Mouse (Mus musculus): ENCODE results near the gene Galnt18. TPM values are rescaled to one million over a fixed set of nuclear protein-coding genes. Genes with fewer than 3 reads are reported as not detected.

Galnt18 gene
- polyA plus RNA-seq, 1 experiment from 2014 or later = 13.4 TPM

DNA sequence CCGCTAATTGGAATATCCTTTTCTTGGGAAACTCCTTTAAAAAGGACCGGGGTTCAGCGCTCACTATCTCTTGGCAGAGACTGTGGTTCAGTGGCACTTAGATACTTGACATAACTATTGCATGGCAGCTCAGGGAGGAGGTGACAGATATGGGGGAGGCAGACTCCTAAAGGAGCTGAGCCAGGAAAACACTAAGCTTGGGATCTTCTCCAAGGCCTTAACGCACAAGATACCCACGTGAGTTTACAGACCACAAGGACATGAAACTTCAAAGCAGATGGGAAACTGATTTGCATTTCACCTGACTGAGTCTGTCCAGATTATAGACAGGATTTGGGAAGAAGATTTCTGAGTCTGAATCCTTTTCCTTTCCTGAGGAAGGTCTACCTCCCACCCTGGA lies 141.3 kb downstream of the Galnt18 start:
- no peak for DNase-seq (ENCODE audit: low spot score)

DNA sequence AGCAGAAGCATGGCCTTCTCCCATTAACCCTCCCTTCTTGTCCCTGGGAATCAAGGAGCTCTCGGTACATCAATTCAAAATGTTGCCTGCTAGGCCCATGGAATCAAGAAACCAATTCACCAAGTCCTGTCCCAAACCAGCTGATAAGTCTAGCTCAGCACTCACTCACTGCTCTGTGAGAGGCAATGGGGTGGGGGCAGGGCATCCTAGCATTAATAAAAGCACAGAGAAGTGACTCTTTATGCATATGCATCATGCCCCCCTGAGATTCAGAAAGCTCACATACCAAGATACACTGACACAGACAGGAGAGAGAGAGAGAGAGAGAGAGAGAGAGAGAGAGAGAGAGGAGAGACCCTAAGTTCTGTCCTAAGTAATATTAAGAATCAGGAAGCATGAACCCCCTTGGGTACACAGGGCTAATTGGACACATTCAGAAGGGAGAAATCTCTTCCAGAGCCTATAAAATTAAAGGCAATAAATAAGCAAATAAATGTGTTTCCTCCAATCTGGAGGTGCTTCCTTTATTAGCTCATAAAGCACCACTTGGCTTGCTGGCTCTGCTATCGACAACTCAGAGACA lies 141.8 kb downstream of the Galnt18 start:
- DNase-seq (ENCODE audit: low spot score) = no peak

DNA sequence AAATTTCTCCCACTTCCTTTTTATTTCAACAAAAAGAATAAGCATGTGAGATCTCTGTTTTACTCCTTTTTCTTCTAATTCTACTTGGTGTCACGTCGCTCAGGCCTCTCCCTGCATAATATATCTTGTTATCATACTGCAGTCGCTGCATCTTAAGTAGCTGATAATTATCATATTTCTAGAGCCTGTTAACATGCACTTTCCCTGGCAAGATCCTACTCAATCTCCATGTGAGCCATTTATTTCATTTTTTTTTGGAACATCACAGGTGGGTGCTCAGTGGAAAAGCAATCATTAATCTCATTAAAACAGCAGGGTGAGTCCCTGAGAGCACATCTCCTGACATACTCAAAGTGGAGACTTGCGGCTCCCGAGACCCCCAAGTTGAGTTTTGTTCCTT lies 143.3 kb downstream of the Galnt18 start:
- DNase-seq (ENCODE audit: low spot score) = no peak

GRCm38 (mm10) chr7:111631265-111631664 lies 148.5 kb downstream of the Galnt18 start:
- no peak for DNase-seq (ENCODE audit: low spot score)

DNA sequence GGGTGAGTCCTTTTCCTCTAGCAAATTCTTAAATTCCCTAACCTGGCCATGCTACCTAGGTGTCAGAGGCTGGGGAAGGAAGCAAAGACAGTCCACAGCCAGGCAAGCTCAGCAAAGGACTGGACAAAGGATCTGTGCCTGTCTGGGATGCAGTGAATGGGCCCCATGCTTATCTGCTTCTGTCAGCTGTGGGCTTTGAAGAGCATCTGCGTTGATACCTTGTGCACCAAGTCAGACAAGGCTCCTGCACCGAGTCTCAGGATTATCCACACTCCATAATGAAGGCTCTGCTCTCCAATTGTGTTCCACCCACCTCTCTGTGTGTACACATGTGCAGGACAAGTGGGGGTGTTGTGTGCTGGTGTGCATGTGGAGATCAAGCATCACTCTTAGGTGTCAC lies 153.5 kb downstream of the Galnt18 start:
- DNase-seq (ENCODE audit: low spot score) = no peak

GRCm38 (mm10) chr7:111625736-111626135 lies 154.0 kb downstream of the Galnt18 start:
- DNase-seq (ENCODE audit: low spot score) = no peak

GRCm38 (mm10) chr7:111616231-111616937 lies 163.4 kb downstream of the Galnt18 start:
- DNase-seq (ENCODE audit: low spot score) = no peak

GRCm38 (mm10) chr7:111614471-111614870 lies 165.3 kb downstream of the Galnt18 start:
- no peak for DNase-seq (ENCODE audit: low spot score)

- DNase-seq (ENCODE audit: low spot score) = no peak
These were observed 172.3 kb downstream of the Galnt18 start for GRCm38 (mm10) chr7:111607476-111607875.

- no peak for DNase-seq (ENCODE audit: low spot score)
These were observed 173.7 kb downstream of the Galnt18 start for GRCm38 (mm10) chr7:111606091-111606490.

- no peak for DNase-seq (ENCODE audit: low spot score)
These were observed 174.1 kb downstream of the Galnt18 start for GRCm38 (mm10) chr7:111605663-111606062.

DNA sequence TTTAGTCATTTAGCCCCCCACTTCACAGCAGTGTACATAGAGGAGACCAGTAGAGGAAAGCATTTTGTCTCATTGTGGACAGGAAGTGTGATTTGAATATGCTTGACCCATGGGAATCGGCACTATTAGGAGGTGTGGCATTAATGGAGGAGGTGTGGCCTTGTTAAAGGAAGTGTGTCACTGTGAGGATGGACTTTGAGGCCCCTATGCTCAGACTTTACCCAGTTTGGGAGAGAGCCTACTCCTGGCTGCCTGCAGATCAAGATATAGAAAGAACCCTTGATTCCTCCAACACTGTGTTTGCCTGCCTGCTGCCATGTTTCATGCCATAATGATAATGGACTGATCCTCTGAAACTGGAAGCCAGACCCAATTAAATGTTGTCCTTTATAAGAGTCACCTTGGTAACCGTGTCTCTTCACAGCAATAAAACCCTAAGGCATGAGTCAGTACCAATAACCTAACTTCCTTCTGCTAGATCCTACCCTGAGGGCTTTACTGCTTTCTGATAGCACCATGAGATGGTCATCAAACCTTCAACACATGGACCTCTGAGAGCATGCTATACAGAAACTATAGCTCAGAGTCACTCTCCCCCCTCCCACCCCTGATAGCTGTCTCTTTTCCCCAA lies 175.1 kb downstream of the Galnt18 start:
- no peak for DNase-seq (ENCODE audit: low spot score)

- no peak for DNase-seq (ENCODE audit: low spot score)
These were observed 176.6 kb downstream of the Galnt18 start for GRCm38 (mm10) chr7:111603186-111603585.

- no peak for DNase-seq (ENCODE audit: low spot score)
These were observed 178.3 kb downstream of the Galnt18 start for GRCm38 (mm10) chr7:111601339-111602067.

DNA sequence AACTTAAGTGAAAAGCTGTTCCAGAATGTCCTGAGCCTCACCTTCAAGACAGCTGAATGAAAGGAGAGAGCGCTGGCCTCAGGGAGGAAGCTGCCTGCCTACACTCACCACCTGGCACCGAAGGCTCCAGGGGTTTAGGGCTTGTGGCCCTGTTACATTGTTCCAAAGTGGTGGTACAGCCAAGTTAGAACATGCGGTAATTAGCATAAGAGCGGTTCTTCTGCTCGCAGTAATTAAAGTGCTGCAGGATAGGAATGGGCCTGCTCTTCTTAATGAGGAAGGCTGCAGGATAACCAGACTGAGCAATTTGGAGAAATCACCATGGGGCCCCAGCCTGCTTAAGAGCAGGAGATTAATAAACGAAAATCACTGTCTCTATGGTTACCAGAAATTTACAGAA lies 179.0 kb downstream of the Galnt18 start:
- DNase-seq (ENCODE audit: low spot score) = no peak

DNA sequence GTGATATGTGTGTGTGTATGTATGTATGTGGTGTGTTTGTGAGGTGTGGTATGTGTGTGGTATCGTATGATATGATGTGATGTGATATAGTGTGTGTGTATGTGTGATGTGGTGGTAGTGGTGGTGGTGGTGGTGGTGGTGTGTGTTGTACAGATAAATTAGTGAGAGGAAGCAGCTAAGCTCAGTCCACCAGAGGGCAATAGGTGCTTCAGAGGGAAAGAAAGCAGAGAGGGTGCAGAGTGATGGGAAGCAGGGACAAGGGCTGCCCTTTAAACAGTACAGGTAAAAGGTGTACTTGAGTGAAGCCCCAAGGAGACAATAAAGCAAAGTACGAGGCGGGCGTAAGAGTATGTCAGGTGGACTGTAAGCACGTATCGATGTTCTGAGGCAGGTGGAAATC lies 186.1 kb downstream of the Galnt18 start:
- no peak for DNase-seq (ENCODE audit: low spot score)

GRCm38 (mm10) chr7:111589506-111590125 lies 190.2 kb downstream of the Galnt18 start:
- DNase-seq (ENCODE audit: low spot score) = no peak

GRCm38 (mm10) chr7:111588291-111588781 lies 191.4 kb downstream of the Galnt18 start:
- DNase-seq (ENCODE audit: low spot score) = no peak

DNA sequence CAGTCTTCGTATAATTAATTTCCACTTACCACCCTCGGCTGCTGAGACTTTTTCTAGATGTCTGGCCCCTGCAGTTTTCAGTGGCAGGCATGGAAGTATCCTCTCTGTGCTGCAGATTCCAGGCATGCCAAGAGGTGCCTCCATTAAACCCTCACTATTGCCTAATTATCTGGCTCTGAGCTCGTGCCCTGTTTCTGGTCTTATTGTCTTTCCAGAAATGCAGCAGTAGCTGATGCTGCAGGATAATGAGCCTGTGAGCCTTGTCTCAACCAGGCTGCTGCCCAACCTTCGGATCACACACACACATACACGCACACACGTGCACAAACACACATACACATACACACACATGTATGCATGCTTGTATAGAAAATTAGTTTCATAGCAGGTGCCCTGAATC lies 199.2 kb downstream of the Galnt18 start:
- no peak for DNase-seq (ENCODE audit: low spot score)

GRCm38 (mm10) chr7:111575096-111575495 lies 204.7 kb downstream of the Galnt18 start:
- no peak for DNase-seq (ENCODE audit: low spot score)

GRCm38 (mm10) chr7:111572336-111572735 lies 207.4 kb downstream of the Galnt18 start:
- no peak for DNase-seq (ENCODE audit: low spot score)

Measured in thymus, postnatal 0 days (tissue).